Mouse (Mus musculus): Measurements from ENCODE around the gene Tcf3. TPM values are rescaled to one million over a fixed set of nuclear protein-coding genes. Genes with fewer than 3 reads are reported as not detected.
A peak's percentile ranks its signal among the peaks of the same experiment; 100 is the strongest.

The Tcf3 gene
- polyA plus RNA-seq, 1 experiment, result 61.1 TPM

DNA sequence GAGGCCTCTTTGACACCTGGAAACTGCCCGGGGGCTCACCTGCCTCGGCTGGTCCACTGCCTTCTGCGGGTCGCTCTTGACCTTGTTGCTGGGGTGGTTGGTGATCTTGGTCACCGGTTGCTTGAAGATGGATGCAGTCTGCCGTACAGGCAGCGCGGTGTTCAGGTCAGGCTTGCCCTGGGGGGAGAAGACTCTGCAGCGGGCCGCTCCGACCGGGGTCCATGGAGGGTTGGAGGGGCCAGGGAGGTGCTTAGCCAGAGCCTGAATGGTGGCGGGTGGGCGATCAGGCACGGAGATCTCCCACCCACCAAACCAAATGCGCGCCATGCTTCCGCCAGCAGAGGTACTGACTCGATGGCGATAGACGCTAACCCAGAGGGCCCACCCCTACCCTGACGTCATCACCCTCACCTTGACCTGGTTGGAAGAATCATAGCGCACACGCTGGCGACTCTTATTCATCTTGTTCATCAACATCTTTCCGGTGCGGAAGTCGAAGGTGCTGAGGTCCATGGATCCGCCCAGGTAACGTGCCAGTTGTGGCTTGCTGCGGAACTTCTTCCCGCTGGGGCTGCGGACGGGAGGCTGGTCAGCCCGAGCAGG is 38.3 kb downstream of the Tcf3 start:
- Histone ChIP-seq H3K9me3 (ENCODE audit: control insufficient read depth, low read length) (no peaks in the 10 kb centered on the region), H3K36me3 (ENCODE audit: control insufficient read depth) (peaks cover 76% of the 10 kb centered on the region), H3K4me3 (replicated peaks) (no peak overlapping the region), H3K4me1 (ENCODE audit: control insufficient read depth) (peaks cover 52% of the 10 kb centered on the region), H3K27me3 (ENCODE audit: control insufficient read depth) (no peaks in the 10 kb centered on the region)
- TF ChIP-seq GATA1 (IDR thresholded peaks at IDR 0.05; ENCODE audit: low read length) (no peak), TAL1 (IDR thresholded peaks at IDR 0.05; ENCODE audit: low read length) (no peak)

DNA sequence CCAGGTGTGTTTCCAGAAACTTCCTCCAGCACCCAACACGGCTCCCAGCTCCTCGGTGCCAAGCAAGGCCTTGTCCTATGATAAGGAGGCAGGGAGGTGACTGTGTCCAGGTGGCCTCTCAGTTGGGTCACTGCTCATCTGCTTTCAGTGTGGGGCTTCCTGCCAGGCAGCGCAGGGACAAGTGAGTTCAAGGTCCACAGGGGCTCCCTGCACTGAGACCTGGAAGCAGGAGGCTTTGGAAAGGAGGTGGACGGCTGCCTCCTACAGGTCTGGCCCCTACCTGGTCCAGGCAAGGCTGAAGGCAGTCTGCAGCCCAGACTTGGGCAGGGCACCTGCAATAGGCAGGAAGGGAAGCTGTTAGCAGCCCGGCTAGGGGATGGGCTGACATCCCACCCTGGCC is 40.8 kb downstream of the Tcf3 start:
- no peaks in the 10 kb centered on the region for H3K27me3 ChIP-seq (ENCODE audit: control insufficient read depth)
- H3K4me3 ChIP-seq (replicated peaks), result no peak overlapping the region
- no peaks in the 10 kb centered on the region for H3K9me3 ChIP-seq (ENCODE audit: control insufficient read depth, low read length)
- TF ChIP-seq TAL1 (IDR thresholded peaks at IDR 0.05; ENCODE audit: low read length) (no peak), GATA1 (IDR thresholded peaks at IDR 0.05; ENCODE audit: low read length) (no peak)
- peaks cover 76% of the 10 kb centered on the region for H3K36me3 ChIP-seq (ENCODE audit: control insufficient read depth)
- H3K4me1 ChIP-seq (ENCODE audit: control insufficient read depth), result peaks cover 51% of the 10 kb centered on the region

DNA sequence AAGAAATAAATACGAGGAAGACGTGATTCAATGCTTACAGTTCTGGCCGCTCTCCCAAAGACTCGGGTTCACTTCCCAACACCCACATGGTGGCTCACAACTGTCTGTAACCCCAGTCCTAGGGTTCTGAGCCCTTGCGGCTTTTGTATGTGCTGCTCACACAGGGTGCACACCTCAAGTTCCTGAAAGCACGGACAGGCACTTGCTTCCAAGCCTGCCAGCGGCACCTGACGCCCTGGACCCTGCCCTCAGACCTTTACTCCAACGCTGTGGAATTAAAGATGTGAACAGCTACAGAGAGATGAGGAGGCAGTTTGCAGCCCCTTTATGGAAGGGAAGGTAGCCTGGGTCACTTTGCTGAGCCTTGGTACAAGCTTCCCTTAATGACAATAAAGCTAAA is 42.8 kb downstream of the Tcf3 start:
- H3K4me1 ChIP-seq (ENCODE audit: control insufficient read depth), result peaks cover 50% of the 10 kb centered on the region
- no peak for TF ChIP-seq GATA1 (IDR thresholded peaks at IDR 0.05; ENCODE audit: low read length)
- TF ChIP-seq TAL1 (IDR thresholded peaks at IDR 0.05; ENCODE audit: low read length), result no peak
- H3K27me3 ChIP-seq (ENCODE audit: control insufficient read depth), result peaks cover 12% of the 10 kb centered on the region
- H3K36me3 ChIP-seq (ENCODE audit: control insufficient read depth), result peaks cover 57% of the 10 kb centered on the region
- no peaks in the 10 kb centered on the region for H3K9me3 ChIP-seq (ENCODE audit: control insufficient read depth, low read length)
- H3K4me3 ChIP-seq (replicated peaks), result no peak overlapping the region

DNA sequence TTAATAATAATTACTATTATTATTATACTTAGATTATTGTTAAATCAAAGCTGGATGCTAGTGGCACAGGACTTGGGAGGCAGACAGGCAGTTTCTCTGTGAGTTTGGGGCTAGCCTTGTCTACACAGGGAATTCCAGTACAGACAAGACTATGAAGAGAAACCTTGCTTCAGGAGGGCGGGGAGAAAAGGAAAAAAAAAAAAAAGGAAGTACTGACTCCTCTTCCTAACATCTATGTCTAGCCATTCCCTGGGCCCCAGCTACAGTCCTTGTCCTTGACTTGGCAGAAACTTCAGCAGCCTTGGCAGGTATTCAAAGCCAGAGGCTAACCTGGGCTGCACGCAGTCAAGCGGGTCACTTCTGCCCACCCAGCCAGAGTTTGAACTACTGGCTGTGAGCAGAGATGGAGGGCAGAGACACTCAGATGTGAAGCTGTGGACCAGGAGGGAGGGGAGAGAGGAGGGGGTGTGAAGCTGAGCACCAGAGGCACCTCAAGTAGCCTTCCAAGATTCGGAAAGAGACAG is 44.2 kb downstream of the Tcf3 start:
- Histone ChIP-seq H3K27me3 (ENCODE audit: control insufficient read depth) (peaks cover 12% of the 10 kb centered on the region), H3K4me1 (ENCODE audit: control insufficient read depth) (peaks cover 60% of the 10 kb centered on the region), H3K36me3 (ENCODE audit: control insufficient read depth) (peaks cover 43% of the 10 kb centered on the region), H3K9me3 (ENCODE audit: control insufficient read depth, low read length) (no peaks in the 10 kb centered on the region), H3K4me3 (replicated peaks) (no peak overlapping the region)
- TF ChIP-seq GATA1 (IDR thresholded peaks at IDR 0.05; ENCODE audit: low read length), result no peak
- TF ChIP-seq TAL1 (IDR thresholded peaks at IDR 0.05; ENCODE audit: low read length), result no peak

DNA sequence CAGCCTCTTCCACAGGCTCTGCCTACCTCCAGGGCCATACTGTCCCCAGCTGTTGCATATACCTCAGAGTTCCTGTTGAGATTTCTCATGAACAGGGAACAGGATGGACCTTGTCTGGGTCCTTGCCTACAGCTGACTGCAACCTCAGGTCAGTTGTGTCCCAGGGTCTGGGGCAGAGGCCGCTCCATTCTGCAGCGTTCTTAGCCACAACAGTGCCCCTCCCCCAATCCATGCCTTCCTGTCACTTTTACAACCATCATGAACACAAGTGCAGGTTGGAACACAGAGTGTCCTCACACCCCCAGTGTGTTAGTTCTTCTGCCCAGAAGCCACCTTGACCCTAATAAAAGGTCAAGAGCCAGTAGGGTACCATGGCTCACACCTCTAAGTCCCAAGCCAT is 44.7 kb downstream of the Tcf3 start:
- H3K27me3 ChIP-seq (ENCODE audit: control insufficient read depth), result peaks cover 12% of the 10 kb centered on the region
- TF ChIP-seq GATA1 (IDR thresholded peaks at IDR 0.05; ENCODE audit: low read length) (no peak), TAL1 (IDR thresholded peaks at IDR 0.05; ENCODE audit: low read length) (no peak)
- H3K36me3 ChIP-seq (ENCODE audit: control insufficient read depth), result peaks cover 41% of the 10 kb centered on the region
- H3K4me3 ChIP-seq (replicated peaks), result no peak overlapping the region
- no peaks in the 10 kb centered on the region for H3K9me3 ChIP-seq (ENCODE audit: control insufficient read depth, low read length)
- H3K4me1 ChIP-seq (ENCODE audit: control insufficient read depth), result peaks cover 65% of the 10 kb centered on the region

DNA sequence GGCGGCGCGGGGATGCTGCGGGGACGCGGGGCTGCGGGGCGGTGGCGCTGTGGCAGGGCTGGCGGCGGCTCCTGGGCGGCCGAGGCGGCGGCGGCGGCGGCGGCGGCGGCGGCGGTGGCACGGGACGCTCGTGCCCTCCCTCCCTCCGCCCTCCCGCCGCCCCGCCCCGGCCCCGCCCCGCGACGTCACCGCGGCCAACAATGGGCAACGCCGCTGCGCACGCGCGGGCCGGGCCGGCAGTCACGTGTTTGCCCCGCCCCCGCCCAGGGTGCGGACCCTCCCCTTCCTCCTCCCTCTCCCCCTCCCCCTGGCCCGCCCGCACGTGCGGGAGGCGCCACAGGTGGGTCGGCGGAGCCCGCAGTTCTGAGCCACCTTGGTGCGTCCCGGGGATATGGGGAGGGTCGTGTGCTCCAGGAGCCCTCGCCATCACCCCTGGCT is 45.9 kb downstream of the Tcf3 start, which contains the start of gene Mex3d:
Gene Mex3d (minus strand): TSS at position 138 of the 438 bp plus-strand sequence.
- H3K4me1 ChIP-seq (ENCODE audit: control insufficient read depth), result peaks cover 69% of the 10 kb centered on the region

DNA sequence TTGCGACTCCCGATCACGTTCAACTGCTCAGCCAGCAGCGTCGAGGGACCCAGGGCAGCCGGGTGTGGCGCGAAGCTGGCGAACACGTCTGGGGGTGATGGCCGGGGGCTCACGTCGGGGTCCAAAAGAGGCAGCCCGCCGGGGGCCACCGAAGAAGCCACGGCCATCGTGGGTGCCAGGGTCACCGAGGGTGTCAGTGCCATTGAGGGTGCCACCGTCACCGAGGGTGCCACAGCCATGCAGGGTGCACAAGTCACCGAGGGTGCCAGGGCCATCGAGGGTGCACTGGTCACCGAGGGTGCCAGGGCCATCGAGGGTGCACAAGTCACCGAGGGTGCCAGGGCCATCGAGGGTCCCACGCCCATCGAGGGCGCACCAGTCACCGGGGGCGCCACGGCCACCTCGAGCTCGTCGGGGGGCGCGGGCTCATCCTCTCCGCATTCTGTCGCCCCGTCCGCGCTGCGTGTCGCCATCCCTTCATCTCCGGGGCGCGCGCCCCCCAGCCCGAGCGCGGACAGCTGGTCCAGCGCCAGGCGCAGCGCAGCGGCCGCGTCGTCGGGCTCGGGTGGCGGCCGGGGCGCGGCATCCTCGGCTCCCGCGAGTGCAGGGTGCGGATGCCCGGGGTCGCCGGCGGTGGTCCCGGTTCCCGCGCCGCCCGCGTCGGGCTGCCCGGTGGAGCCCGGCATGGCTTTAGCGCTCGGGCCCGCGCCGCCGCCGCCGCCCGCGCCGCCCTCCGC is 46.5 kb downstream of the Tcf3 start:
- Histone ChIP-seq H3K9me3 (ENCODE audit: control insufficient read depth, low read length) (peaks cover 6% of the 10 kb centered on the region), H3K27me3 (ENCODE audit: control insufficient read depth) (peaks cover 12% of the 10 kb centered on the region), H3K4me3 (replicated peaks) (peak overlapping the region; percentile 76), H3K36me3 (ENCODE audit: control insufficient read depth) (peaks cover 40% of the 10 kb centered on the region), H3K4me1 (ENCODE audit: control insufficient read depth) (peaks cover 68% of the 10 kb centered on the region)
- no peak for TF ChIP-seq TAL1 (IDR thresholded peaks at IDR 0.05; ENCODE audit: low read length)
- TF ChIP-seq GATA1 (IDR thresholded peaks at IDR 0.05; ENCODE audit: low read length), result no peak

More for the DNA sequence above, 45.9 kb downstream of the Tcf3 start, which contains the start of gene Mex3d:
- H3K4me3 ChIP-seq (replicated peaks), result peak within 1 kb of the TSS; percentile 76
- H3K27me3 ChIP-seq (ENCODE audit: control insufficient read depth), result peaks cover 12% of the 10 kb centered on the region
- H3K9me3 ChIP-seq (ENCODE audit: control insufficient read depth, low read length), result no peaks in the 10 kb centered on the region
- peaks cover 40% of the 10 kb centered on the region for H3K36me3 ChIP-seq (ENCODE audit: control insufficient read depth)
- TF ChIP-seq TAL1 (IDR thresholded peaks at IDR 0.05; ENCODE audit: low read length) (no peak), GATA1 (IDR thresholded peaks at IDR 0.05; ENCODE audit: low read length) (no peak)

DNA sequence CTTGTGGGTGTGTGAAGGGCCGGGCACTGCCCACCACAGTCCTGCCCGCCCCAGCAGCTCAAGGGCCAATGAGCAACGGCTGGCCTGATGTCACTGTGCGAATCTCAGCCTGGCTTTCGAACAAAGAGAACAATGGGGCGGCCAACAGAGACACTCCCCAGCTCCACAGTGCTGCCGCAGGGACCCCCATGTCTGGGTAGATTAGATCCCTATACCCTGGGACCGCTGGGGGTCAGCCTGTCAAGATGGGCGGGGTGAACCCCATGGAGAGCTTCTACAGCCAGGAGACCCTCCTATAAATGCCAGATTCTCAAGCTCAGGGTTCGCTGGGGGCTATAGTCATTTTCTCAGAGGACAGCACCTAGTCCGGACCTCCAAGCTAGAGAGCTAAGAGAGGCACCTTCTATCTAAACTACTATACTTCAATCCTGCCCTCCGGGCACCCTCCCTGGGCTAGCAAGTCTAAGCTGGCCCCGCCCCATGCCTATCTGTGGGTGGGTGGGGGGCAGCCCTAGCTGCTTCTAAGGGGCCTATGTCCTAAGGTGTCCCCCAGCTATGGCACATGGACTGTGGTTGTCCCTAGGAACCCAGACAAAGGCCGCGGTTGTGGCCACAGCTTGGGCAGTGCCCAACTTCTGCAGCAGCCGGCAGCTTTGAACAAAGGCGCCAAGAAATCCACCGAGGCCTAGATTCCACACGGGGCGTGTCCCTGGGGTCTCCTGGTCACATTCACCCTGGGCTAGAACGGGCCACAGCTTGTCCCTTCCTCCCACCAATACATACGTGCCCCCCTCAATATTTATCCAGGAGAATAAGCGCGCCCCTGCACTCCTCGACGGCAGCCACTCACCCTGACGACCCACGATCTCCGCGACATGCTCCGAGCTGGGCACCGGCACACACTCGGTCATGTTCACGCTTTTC is 47.4 kb downstream of the Tcf3 start:
- Histone ChIP-seq H3K9me3 (ENCODE audit: control insufficient read depth, low read length) (peaks cover 14% of the 10 kb centered on the region), H3K4me3 (replicated peaks) (peak overlapping the region; percentile 76), H3K4me1 (ENCODE audit: control insufficient read depth) (peaks cover 70% of the 10 kb centered on the region), H3K36me3 (ENCODE audit: control insufficient read depth) (peaks cover 40% of the 10 kb centered on the region), H3K27me3 (ENCODE audit: control insufficient read depth) (peaks cover 12% of the 10 kb centered on the region)
- TF ChIP-seq GATA1 (IDR thresholded peaks at IDR 0.05; ENCODE audit: low read length) (no peak), TAL1 (IDR thresholded peaks at IDR 0.05; ENCODE audit: low read length) (no peak)

Data from erythroblast, embryonic 14.5 days (primary cell).